11 mouse cellular contexts compared by ENCODE assay signal in genomic region chr1:191421426-191421999, GRCm38 (mm10). TPM values are rescaled to one million over a fixed set of nuclear protein-coding genes. Genes with fewer than 3 reads are reported as not detected.
A peak's percentile ranks its signal among the peaks of the same experiment; 100 is the strongest.
DNase-seq lines count a peak whose midpoint lies in the region; ATAC-seq lines count a peak whose summit lies in the region.
"Had no signal": no experiment of that assay in that cellular context is flagged by ENCODE, and none has a peak within 500 bp of the region (broad histone marks: within the 10 kb centered on the region; RNA-seq: fewer than 3 reads in every experiment).

No protein-coding gene starts in this region.

- no peak overlapping the region for H3K4me3 ChIP-seq in heart, embryonic 13.5 days
- no peak overlapping the region for H3K4me3 ChIP-seq in midbrain, embryonic 15.5 days

- peak overlapping the region; percentile 40; the same call in 1 of the 2 replicates for H3K4me2 ChIP-seq in heart, embryonic 13.5 days
- no peak overlapping the region for H3K4me2 ChIP-seq in midbrain, embryonic 15.5 days

- H3K36me3 ChIP-seq in heart, embryonic 13.5 days: no peaks in the 10 kb centered on the region
- no peaks in the 10 kb centered on the region for H3K36me3 ChIP-seq in midbrain, embryonic 15.5 days (replicated peaks)

- H3K27ac ChIP-seq in heart, embryonic 13.5 days (replicated peaks): peak overlapping the region; percentile 93
- no peak overlapping the region for H3K27ac ChIP-seq in midbrain, embryonic 15.5 days

- WGBS in heart, embryonic 13.5 days: 53% methylated on average over 1 of the region's 1 CpGs
- 62% methylated on average over 1 of the region's 1 CpGs for WGBS in midbrain, embryonic 15.5 days

- H3K9me3 ChIP-seq in heart, embryonic 13.5 days: no peaks in the 10 kb centered on the region
- H3K9me3 ChIP-seq in midbrain, embryonic 15.5 days: no peaks in the 10 kb centered on the region

- no peaks in the 10 kb centered on the region for H3K27me3 ChIP-seq in heart, embryonic 13.5 days (replicated peaks)
- no peaks in the 10 kb centered on the region for H3K27me3 ChIP-seq in midbrain, embryonic 15.5 days (replicated peaks)

- H3K9ac ChIP-seq in heart, embryonic 13.5 days: peak overlapping the region; percentile 63; the same call in 1 of the 2 replicates
- H3K9ac ChIP-seq in midbrain, embryonic 15.5 days: no peak overlapping the region

- intact Hi-C loops in heart, postnatal 14 days (cut with DNase I): no loop called here

- DNase-seq in heart, postnatal 14 days: no peak
- no peak for DNase-seq in embryo, embryonic 9.5 days (ENCODE audit: extremely low spot score)
- no peak for DNase-seq in thymus, postnatal 14 days
- DNase-seq: cerebellum, adult 11-12 months; embryo, embryonic 11 days; retina, postnatal 1 day had no signal

- no peak for ATAC-seq in heart, embryonic 13.5 days (ENCODE audit: extremely low read depth, insufficient number of reproducible peaks, low FRiP score, low TSS enrichment)
- ATAC-seq in CD4-positive, CD25-positive, alpha-beta regulatory T cell, adult 4 months: peak; percentile 1
- peak; percentile 17; the same call in 1 of the 2 replicates for ATAC-seq in common myeloid progenitor, adult 5-6 weeks (replicated peaks; ENCODE audit: low read depth, poor library complexity, severe bottlenecking)
- ATAC-seq in megakaryocyte, adult 5-6 weeks (ENCODE audit: poor library complexity, severe bottlenecking): peak; percentile 33
- ATAC-seq in midbrain, embryonic 15.5 days (replicated peaks): no peak

- peaks cover 54% of the 10 kb centered on the region for H3K4me1 ChIP-seq in heart, embryonic 13.5 days
- H3K4me1 ChIP-seq in midbrain, embryonic 15.5 days: no peaks in the 10 kb centered on the region

RNA-seq across cellular contexts. Expression of gene Ppp2r5a, which starts 18.4 kb away (rescaled TPM):
- polyA plus RNA-seq in heart, embryonic 13.5 days (2015; fragmentation: Nextera tagmentation; extraction: Ambion mirVana): 21.2 and 22.6 TPM in 2 replicates
- total RNA-seq in heart, postnatal 14 days (2021): 100 to 1,000 TPM; 116 to 118 TPM
- 10 to 100 TPM; 44.5 to 70.5 TPM for polyA plus RNA-seq in CD4-positive, CD25-positive, alpha-beta regulatory T cell, adult 4 months (2017; shearing (Covaris generic))
- total RNA-seq in common myeloid progenitor, adult 5-6 weeks (2017): 107 and 115 TPM in 2 replicates
- 333 and 372 TPM in 2 replicates for total RNA-seq in megakaryocyte, adult 5-6 weeks (2015)
- 428 and 451 TPM in 2 replicates for total RNA-seq in megakaryocyte, adult 5-6 weeks (2017)
- polyA plus RNA-seq in midbrain, embryonic 15.5 days (2015; fragmentation: Nextera tagmentation; extraction: Ambion mirVana): 8.3 and 9.4 TPM in 2 replicates

Comparison
In these comparisons a context has a peak if more than half of its experiments do, and no peak if none do; other contexts are left out.
1. ATAC-seq: peak in CD4-positive, CD25-positive, alpha-beta regulatory T cell, adult 4 months (single experiment), common myeloid progenitor, adult 5-6 weeks (single experiment) and megakaryocyte, adult 5-6 weeks (single experiment); none in heart, embryonic 13.5 days (single experiment) and midbrain, embryonic 15.5 days (single experiment).